Mouse (Mus musculus): ENCODE data around the gene Mboat1.

- TF ChIP-seq GATA1 (IDR thresholded peaks at IDR 0.05; ENCODE audit: borderline replicate concordance, low read length) (no peak), FLI1 (IDR thresholded peaks at IDR 0.05; ENCODE audit: low read length) (no peak)
Measured at GRCm38 (mm10) chr13:30235056-30235750, 98.9 kb downstream of the Mboat1 start.
